Mouse (Mus musculus) C2C12 (cell line): ENCODE measurements around the gene Prkra. TPM values are rescaled to one million over a fixed set of nuclear protein-coding genes. Genes with fewer than 3 reads are reported as not detected.

Experiments used
- H3K27me3 ChIP-seq: one replicate; pipeline ENCODE4 v1.6.1; 2011; ENCODE audit not compliant: control insufficient read depth, insufficient read depth, insufficient read length
- H3K36me3 ChIP-seq: one replicate; pipeline ENCODE4 v1.6.1; 2011; ENCODE audit not compliant: control insufficient read depth, insufficient read depth
- H3K4me3 ChIP-seq: one replicate; pipeline ENCODE4 v1.5.1; 2011; ENCODE audit warnings: mild to moderate bottlenecking, control low read depth; ENCODE audit not compliant: poor library complexity, insufficient read depth, severe bottlenecking
- H3K79me2 ChIP-seq: one replicate; pipeline ENCODE4 v1.6.1; 2011; ENCODE audit not compliant: control insufficient read depth, insufficient read depth
- H3K79me3 ChIP-seq: one replicate; pipeline ENCODE4 v1.6.1; 2011; ENCODE audit warnings: low read depth, control low read depth
- H3ac ChIP-seq: one replicate; pipeline ENCODE3; 2011; ENCODE audit warnings: low read depth; ENCODE audit not compliant: control insufficient read depth, insufficient read length
- CEBPB ChIP-seq: IDR thresholded peaks from one replicate; pipeline ENCODE4 v1.6.1; 2011; ENCODE audit warnings: low read depth, mild to moderate bottlenecking, control low read depth, moderate library complexity
- CTCF ChIP-seq: IDR thresholded peaks from one replicate; pipeline ENCODE4 v1.5.1; 2011; ENCODE audit not compliant: control insufficient read depth, insufficient read depth, insufficient read length
- FOSL1 ChIP-seq: IDR thresholded peaks from one replicate; pipeline ENCODE4 v1.8.0; 2011; ENCODE audit warnings: mild to moderate bottlenecking, low read length; ENCODE audit not compliant: poor library complexity, insufficient read depth, severe bottlenecking
- MAX ChIP-seq: IDR thresholded peaks from one replicate; pipeline ENCODE4 v1.6.1; 2011; ENCODE audit warnings: mild to moderate bottlenecking, control low read depth
- MYOD1 ChIP-seq: IDR thresholded peaks from one replicate; pipeline ENCODE4 v1.6.1; 2011; ENCODE audit warnings: low read depth; ENCODE audit not compliant: control insufficient read depth, insufficient read length
- MYOG ChIP-seq: IDR thresholded peaks from one replicate; pipeline ENCODE4 v1.6.1; 2011; ENCODE audit not compliant: control insufficient read depth, insufficient read length; ENCODE audit errors: extremely low read depth
- USF1 ChIP-seq: IDR thresholded peaks from one replicate; pipeline ENCODE4 v1.6.1; 2011; ENCODE audit warnings: low read depth, mild to moderate bottlenecking, control low read depth, moderate library complexity
- polyA plus RNA-seq: library from polyadenylated mRNA; unstranded; fragments of >200 nt; fragmentation: generic; extraction: Trizol; gene quantifications from one replicate; pipeline ENCODE4 v1.2.1, GENCODE M21; 2012; ENCODE audit warnings: missing spikeins

Prkra gene
- polyA plus RNA-seq, 1 experiment: 18.2 TPM

DNA sequence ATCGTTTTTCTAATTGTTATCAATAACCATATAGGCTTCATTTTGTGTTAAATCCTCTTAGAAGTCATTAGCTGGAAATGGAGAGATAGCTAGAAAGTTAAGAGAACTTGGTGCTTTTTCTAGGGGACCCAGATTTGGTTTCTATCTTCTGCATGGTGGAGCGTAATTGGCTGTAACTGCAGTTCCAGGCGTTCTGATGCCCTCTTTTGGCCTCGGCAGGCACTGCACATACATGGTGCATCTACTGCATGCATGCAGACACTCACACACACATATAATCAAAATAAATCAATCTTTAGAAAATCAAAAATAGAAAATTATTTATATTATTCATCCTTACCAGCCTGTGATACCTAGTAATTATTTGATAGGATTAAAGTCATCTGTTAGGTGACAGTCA, 5.3 kb upstream of the Prkra start:
- Histone ChIP-seq H3K4me3 (no peak overlapping the region), H3ac (no peak overlapping the region), H3K79me2 (no peaks in the 10 kb centered on the region), H3K79me3 (no peaks in the 10 kb centered on the region), H3K36me3 (no peaks in the 10 kb centered on the region), H3K27me3 (no peaks in the 10 kb centered on the region)
- TF ChIP-seq USF1 (no peak), FOSL1 (no peak), MAX (no peak), MYOD1 (no peak), CTCF (no peak), CEBPB (no peak), MYOG (no peak)

DNA sequence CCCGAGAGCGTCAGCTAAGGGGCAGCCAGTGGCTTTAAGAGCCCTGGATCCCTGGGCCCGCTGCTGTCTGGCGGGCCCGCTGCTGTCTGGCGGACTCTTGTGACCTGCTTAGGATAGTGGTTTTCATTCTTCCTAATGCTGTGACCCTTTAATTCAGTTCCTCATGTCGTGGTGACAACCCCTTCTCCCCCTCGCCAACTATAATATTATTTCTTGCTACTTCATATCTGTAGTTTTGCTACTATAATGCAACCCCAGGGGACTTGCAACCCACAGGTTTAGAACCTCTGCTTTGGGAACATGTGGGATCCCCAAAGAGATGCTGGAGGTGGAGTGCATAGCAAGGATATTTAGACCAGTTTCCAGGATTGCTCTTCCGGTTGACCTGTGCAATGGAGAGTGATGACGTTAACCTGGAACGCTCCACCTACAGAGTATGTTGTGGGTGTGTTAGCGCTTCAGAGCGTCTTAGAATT, 889 bp upstream of the Prkra start:
- H3K36me3 ChIP-seq: no peaks in the 10 kb centered on the region
- H3K79me3 ChIP-seq: no peaks in the 10 kb centered on the region
- TF ChIP-seq MAX (no peak), CEBPB (no peak), MYOG (no peak), FOSL1 (no peak), USF1 (no peak)
- H3K4me3 ChIP-seq: no peak overlapping the region
- peak overlapping the region; percentile 48 for H3ac ChIP-seq
- H3K79me2 ChIP-seq: peaks cover 8% of the 10 kb centered on the region
- H3K27me3 ChIP-seq: no peaks in the 10 kb centered on the region

DNA sequence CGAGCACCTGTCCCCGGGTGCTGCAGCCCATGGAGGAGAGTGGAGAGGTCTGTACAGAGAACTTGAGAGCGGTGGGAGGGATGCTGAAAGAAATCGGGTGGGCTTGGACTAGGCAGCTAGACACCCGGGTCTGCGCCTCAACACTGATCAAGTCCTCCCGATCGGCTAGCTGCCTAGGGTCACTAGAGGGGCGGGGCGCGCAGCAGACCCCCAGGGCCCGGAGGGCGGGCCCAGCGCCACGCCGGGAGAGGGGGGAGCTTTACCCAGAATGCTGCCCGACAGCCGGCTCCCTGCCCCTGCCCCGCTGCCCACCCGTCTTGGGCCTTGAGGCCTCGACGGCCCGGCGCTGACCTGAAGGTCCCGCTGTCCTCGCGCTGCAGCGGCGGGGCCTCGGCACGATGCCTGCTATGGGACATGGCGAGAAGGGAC, 360 bp downstream of the Prkra start:
- H3K27me3 ChIP-seq: no peaks in the 10 kb centered on the region
- peaks cover 8% of the 10 kb centered on the region for H3K36me3 ChIP-seq
- peaks cover 8% of the 10 kb centered on the region for H3K79me2 ChIP-seq
- H3K79me3 ChIP-seq: no peaks in the 10 kb centered on the region
- no peak for TF ChIP-seq USF1
- TF ChIP-seq FOSL1: no peak
- no peak for TF ChIP-seq MYOG
- no peak for TF ChIP-seq MAX
- TF ChIP-seq CEBPB: no peak
- no peak for TF ChIP-seq CTCF
- TF ChIP-seq MYOD1: no peak
- peak overlapping the region; percentile 83 for H3ac ChIP-seq
- peak overlapping the region; percentile 52 for H3K4me3 ChIP-seq

DNA sequence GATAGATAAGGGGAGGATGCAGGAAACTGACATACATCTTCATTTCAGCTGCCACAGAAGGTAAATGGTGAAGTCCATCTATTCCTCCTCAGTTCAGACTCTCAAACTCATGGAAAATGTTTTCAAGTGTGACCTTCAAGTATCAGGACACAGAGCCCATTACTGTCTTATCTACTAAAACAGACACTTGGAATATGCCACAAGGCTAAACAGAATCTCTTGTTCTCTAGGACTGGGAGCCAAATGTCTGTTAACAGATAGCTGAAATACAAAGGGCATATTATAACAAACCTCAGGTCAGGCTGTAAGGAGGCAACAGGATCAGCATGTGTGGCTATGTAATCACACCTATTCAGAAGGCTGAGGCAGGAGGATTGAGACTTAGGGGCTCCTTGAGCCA, 4.0 kb downstream of the Prkra start:
- Histone ChIP-seq H3K79me3 (no peaks in the 10 kb centered on the region), H3K4me3 (no peak overlapping the region), H3K36me3 (peaks cover 28% of the 10 kb centered on the region), H3K79me2 (peaks cover 8% of the 10 kb centered on the region), H3K27me3 (no peaks in the 10 kb centered on the region), H3ac (no peak overlapping the region)
- TF ChIP-seq CEBPB (no peak), MAX (no peak), FOSL1 (no peak), CTCF (no peak), MYOD1 (no peak), MYOG (no peak), USF1 (no peak)

DNA sequence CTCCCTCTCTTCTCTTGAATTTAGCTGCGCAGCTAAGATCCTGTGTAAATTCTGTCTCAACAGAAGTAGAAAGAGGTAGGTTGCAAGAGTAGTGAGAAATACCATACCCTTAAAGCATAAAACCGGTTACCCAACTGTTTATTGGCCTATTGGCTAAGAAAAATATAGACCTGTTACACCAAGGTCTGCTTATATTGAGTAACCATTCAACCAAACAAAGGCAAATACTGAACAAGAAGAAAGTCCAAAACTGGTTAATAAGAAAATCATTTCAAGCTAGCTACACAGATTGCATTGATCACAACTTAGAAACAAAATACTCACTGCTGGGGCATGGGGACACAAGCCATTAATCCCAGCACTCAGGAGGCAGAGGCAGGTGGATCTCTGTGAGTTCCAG, 8.2 kb downstream of the Prkra start:
- H3K4me3 ChIP-seq: no peak overlapping the region
- no peaks in the 10 kb centered on the region for H3K79me2 ChIP-seq
- H3K36me3 ChIP-seq: peaks cover 50% of the 10 kb centered on the region
- H3K79me3 ChIP-seq: no peaks in the 10 kb centered on the region
- no peak for TF ChIP-seq MYOD1
- TF ChIP-seq MYOG: no peak
- no peak for TF ChIP-seq USF1
- TF ChIP-seq FOSL1: no peak
- no peak for TF ChIP-seq CEBPB
- no peak overlapping the region for H3ac ChIP-seq
- no peaks in the 10 kb centered on the region for H3K27me3 ChIP-seq

DNA sequence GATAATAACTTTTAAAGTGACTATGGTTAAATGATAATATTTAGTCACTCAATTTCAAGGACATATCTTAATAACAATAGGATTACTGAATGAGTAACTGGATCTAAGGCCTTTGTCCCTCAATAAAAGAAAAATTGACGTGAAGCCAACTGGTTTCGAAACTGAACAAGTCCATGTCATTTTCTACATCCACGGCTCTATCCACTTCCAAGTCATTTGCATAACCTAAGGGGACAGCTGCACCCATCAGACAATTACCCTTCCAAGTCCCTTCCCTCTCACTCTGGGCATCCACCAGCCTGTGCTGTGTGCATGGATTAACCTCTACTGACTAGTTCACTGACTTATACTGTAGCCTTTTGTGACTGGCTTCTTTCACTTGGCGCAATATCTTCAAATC, 16.2 kb downstream of the Prkra start:
- H3K27me3 ChIP-seq: no peaks in the 10 kb centered on the region
- no peaks in the 10 kb centered on the region for H3K79me3 ChIP-seq
- H3K79me2 ChIP-seq: no peaks in the 10 kb centered on the region
- H3K4me3 ChIP-seq: no peak overlapping the region
- H3ac ChIP-seq: no peak overlapping the region
- peaks cover 26% of the 10 kb centered on the region for H3K36me3 ChIP-seq
- TF ChIP-seq CEBPB: no peak
- no peak for TF ChIP-seq FOSL1
- no peak for TF ChIP-seq CTCF
- no peak for TF ChIP-seq MAX
- TF ChIP-seq MYOG: no peak
- TF ChIP-seq MYOD1: no peak
- no peak for TF ChIP-seq USF1
